1 mouse cellular context compared by ENCODE assay signal in the genomic region with DNA sequence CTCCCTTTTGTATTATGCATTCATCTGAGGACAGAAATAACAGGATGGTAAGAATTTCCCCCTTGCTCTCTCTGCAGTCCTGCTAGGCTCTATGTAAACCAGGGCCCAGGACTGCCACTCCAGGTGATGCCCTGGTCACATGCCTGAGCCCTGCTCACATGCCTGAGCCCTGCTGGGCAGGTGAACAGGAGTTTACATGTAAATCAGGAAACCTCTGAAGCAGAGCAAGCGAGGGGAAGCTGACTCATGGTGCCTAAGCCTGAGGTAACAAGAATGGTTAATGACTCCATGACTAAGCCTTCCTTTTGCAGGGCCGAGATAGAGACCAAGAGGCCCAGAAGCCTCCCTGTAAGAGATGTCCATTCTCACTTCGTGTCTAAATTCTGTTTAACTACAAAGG.
TF ChIP-seq lines count a peak whose summit lies in the region.

No protein-coding gene starts in this region.

TF ChIP-seq in CH12.LX, 34 proteins besides CTCF, POLR2A, EP300 and RAD21 (continued from another document):
- TF ChIP-seq MEF2A (IDR thresholded peaks at IDR 0.05; ENCODE audit: borderline replicate concordance, low read depth, low read length) (peak; percentile 89), ZMIZ1 (IDR thresholded peaks at IDR 0.05; ENCODE audit: low read depth, low read length) (peak; percentile 26; the same call in 1 of the 2 replicates), ETS1 (conservative IDR thresholded peaks at IDR 0.05; ENCODE audit: low read depth, low read length) (peak; percentile 100), MAFK (IDR thresholded peaks at IDR 0.05; ENCODE audit: insufficient replicate concordance, low read length) (peak; percentile 94; the same call in 1 of the 2 replicates), MXI1 (IDR thresholded peaks at IDR 0.05; ENCODE audit: low read depth, low read length) (peak; percentile 80), HCFC1 (IDR thresholded peaks at IDR 0.05; ENCODE audit: low read depth, low read length) (peak; percentile 63), MAX (IDR thresholded peaks at IDR 0.05; ENCODE audit: low read length) (peak; percentile 86), POLR2AphosphoS2 (IDR thresholded peaks at IDR 0.05; ENCODE audit: low read depth, low read length) (no peak), ELF1 (IDR thresholded peaks at IDR 0.05; ENCODE audit: low read depth, low read length) (peak; percentile 52; the same call in 1 of the 2 replicates), UBTF (IDR thresholded peaks at IDR 0.05; ENCODE audit: low read depth, low read length) (0 out of 2 replicates have a peak, but pooled peaks have one; percentile 41), SMC3 (IDR thresholded peaks at IDR 0.05; ENCODE audit: low read depth, low read length) (0 out of 2 replicates have a peak, but pooled peaks have one; percentile 11), KAT2A (IDR thresholded peaks at IDR 0.05; ENCODE audit: insufficient replicate concordance, low read length) (0 out of 2 replicates have a peak, but pooled peaks have one; percentile 39), NELFE (IDR thresholded peaks at IDR 0.05; ENCODE audit: low read depth, low read length) (no peak), JUN (IDR thresholded peaks at IDR 0.05; ENCODE audit: insufficient read depth, low read depth, low read length) (peak; percentile 74)
